Mouse (Mus musculus): ENCODE results near the gene Sh3bgr. TPM values are rescaled to one million over a fixed set of nuclear protein-coding genes. Genes with fewer than 3 reads are reported as not detected.

Gene Sh3bgr
- polyA plus RNA-seq, 1 experiment, result 6.3 TPM

- Histone ChIP-seq H3K4me3 (ENCODE audit: insufficient read depth, low read length) (no peak overlapping the region), H3K27ac (ENCODE audit: insufficient read depth, low read length) (no peak overlapping the region), H3K4me1 (ENCODE audit: control insufficient read depth, insufficient read depth, low read length) (no peaks in the 10 kb centered on the region)
- no peak for TF ChIP-seq CTCF (IDR thresholded peaks at IDR 0.05; ENCODE audit: borderline replicate concordance, insufficient read depth, low read length)
- no peak for TF ChIP-seq POLR2A (IDR thresholded peaks at IDR 0.05; ENCODE audit: low read depth, low read length)
Observed at GRCm38 (mm10) chr16:96160927-96161326, 39.3 kb upstream of the Sh3bgr start.

GRCm38 (mm10) chr16:96161336-96161735, 38.9 kb upstream of the Sh3bgr start:
- TF ChIP-seq CTCF (IDR thresholded peaks at IDR 0.05; ENCODE audit: borderline replicate concordance, insufficient read depth, low read length) (no peak), POLR2A (IDR thresholded peaks at IDR 0.05; ENCODE audit: low read depth, low read length) (no peak)
- no peaks in the 10 kb centered on the region for H3K4me1 ChIP-seq (ENCODE audit: control insufficient read depth, insufficient read depth, low read length)
- no peak overlapping the region for H3K27ac ChIP-seq (ENCODE audit: insufficient read depth, low read length)
- no peak overlapping the region for H3K4me3 ChIP-seq (ENCODE audit: insufficient read depth, low read length)

DNA sequence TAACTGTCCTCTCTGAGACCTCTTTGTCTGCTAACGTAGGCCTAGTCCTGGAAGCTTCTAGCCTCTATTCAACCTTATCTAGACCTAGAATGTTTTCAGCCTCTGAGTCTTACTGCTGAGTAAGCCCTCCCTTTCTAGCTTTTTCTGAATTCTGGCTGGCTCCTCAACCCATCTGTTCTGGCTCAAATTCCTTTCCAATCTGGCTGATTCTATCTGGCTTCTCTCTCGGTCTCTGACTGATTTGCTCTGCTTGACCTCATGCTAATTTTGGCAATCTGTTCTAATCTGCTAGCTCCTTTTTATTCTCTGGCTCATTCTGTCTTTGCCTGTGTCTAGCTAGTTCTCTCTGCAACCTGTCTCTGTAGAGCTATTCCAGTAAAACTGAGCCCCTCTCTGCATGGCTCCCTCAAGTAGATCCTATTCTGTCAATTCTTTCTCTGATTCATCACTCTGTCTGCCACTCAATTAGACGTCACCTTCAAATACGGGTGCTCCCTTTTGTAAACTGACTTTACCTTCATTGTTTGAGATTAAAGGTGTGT, 34.5 kb upstream of the Sh3bgr start:
- no peak for TF ChIP-seq CTCF (IDR thresholded peaks at IDR 0.05; ENCODE audit: borderline replicate concordance, insufficient read depth, low read length)
- TF ChIP-seq POLR2A (IDR thresholded peaks at IDR 0.05; ENCODE audit: low read depth, low read length), result no peak
- Histone ChIP-seq H3K27ac (ENCODE audit: insufficient read depth, low read length) (no peak overlapping the region), H3K4me1 (ENCODE audit: control insufficient read depth, insufficient read depth, low read length) (no peaks in the 10 kb centered on the region), H3K4me3 (ENCODE audit: insufficient read depth, low read length) (no peak overlapping the region)

- Histone ChIP-seq H3K27ac (ENCODE audit: insufficient read depth, low read length) (no peak overlapping the region), H3K4me1 (ENCODE audit: control insufficient read depth, insufficient read depth, low read length) (no peaks in the 10 kb centered on the region), H3K4me3 (ENCODE audit: insufficient read depth, low read length) (no peak overlapping the region)
- no peak for TF ChIP-seq CTCF (IDR thresholded peaks at IDR 0.05; ENCODE audit: borderline replicate concordance, insufficient read depth, low read length)
- no peak for TF ChIP-seq POLR2A (IDR thresholded peaks at IDR 0.05; ENCODE audit: low read depth, low read length)
Observed at GRCm38 (mm10) chr16:96168837-96169236, 31.4 kb upstream of the Sh3bgr start.

GRCm38 (mm10) chr16:96173648-96174047, 26.6 kb upstream of the Sh3bgr start:
- H3K4me1 ChIP-seq (ENCODE audit: control insufficient read depth, insufficient read depth, low read length), result no peaks in the 10 kb centered on the region
- TF ChIP-seq POLR2A (IDR thresholded peaks at IDR 0.05; ENCODE audit: low read depth, low read length) (no peak), CTCF (IDR thresholded peaks at IDR 0.05; ENCODE audit: borderline replicate concordance, insufficient read depth, low read length) (no peak)
- no peak overlapping the region for H3K4me3 ChIP-seq (ENCODE audit: insufficient read depth, low read length)
- no peak overlapping the region for H3K27ac ChIP-seq (ENCODE audit: insufficient read depth, low read length)

DNA sequence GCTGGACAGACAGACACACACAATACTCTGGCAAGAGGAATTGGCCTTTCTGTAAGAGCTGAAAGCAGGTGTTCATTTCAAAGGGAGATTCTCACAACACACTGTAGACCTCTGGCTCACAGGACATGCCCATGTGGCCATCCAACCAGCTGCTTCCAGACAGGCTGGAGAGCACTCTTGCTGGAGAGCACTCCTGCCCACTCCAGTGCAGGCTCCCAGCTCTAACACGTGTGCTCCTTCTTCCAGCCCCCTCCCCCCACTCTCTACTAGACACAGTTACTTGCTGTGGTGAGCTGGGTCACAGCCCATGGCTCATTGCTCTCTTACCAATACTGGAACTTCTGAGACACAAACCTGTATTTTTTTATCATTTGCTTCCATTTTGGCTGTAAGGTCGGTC, 24.9 kb upstream of the Sh3bgr start:
- Histone ChIP-seq H3K27ac (ENCODE audit: insufficient read depth, low read length) (no peak overlapping the region), H3K4me1 (ENCODE audit: control insufficient read depth, insufficient read depth, low read length) (no peaks in the 10 kb centered on the region), H3K4me3 (ENCODE audit: insufficient read depth, low read length) (no peak overlapping the region)
- TF ChIP-seq CTCF (IDR thresholded peaks at IDR 0.05; ENCODE audit: borderline replicate concordance, insufficient read depth, low read length) (no peak), POLR2A (IDR thresholded peaks at IDR 0.05; ENCODE audit: low read depth, low read length) (no peak)

- Histone ChIP-seq H3K4me1 (ENCODE audit: control insufficient read depth, insufficient read depth, low read length) (no peaks in the 10 kb centered on the region), H3K27ac (ENCODE audit: insufficient read depth, low read length) (no peak overlapping the region), H3K4me3 (ENCODE audit: insufficient read depth, low read length) (no peak overlapping the region)
- no peak for TF ChIP-seq CTCF (IDR thresholded peaks at IDR 0.05; ENCODE audit: borderline replicate concordance, insufficient read depth, low read length)
- no peak for TF ChIP-seq POLR2A (IDR thresholded peaks at IDR 0.05; ENCODE audit: low read depth, low read length)
Observed at GRCm38 (mm10) chr16:96179156-96179555, 21.1 kb upstream of the Sh3bgr start.

DNA sequence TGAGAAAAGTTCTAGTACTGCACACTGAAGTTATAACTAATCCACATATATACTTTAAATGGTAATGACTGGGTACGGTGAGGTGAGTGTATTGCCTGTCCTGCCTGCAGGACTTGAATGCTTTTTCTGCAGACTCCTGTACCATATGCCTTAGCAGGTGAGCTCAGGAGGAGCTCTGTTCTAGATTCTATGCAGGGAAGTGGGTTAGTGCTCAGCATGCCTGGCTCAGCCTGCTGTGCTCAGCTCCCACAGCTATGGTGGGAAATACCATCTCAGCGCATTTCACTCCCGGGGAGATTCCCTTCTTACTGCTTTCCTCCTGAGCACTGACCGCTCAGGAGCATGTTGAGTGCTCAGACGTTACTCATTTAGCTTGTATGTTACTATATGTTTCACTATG, 12.6 kb upstream of the Sh3bgr start:
- TF ChIP-seq CTCF (IDR thresholded peaks at IDR 0.05; ENCODE audit: borderline replicate concordance, insufficient read depth, low read length) (no peak), POLR2A (IDR thresholded peaks at IDR 0.05; ENCODE audit: low read depth, low read length) (no peak)
- Histone ChIP-seq H3K4me1 (ENCODE audit: control insufficient read depth, insufficient read depth, low read length) (no peaks in the 10 kb centered on the region), H3K27ac (ENCODE audit: insufficient read depth, low read length) (no peak overlapping the region), H3K4me3 (ENCODE audit: insufficient read depth, low read length) (no peak overlapping the region)

GRCm38 (mm10) chr16:96191531-96192506, 8.4 kb upstream of the Sh3bgr start, which contains the start of gene Lca5l:
Gene Lca5l, minus strand, starts transcription at chr16:96192271.
- peak within 1 kb of the TSS; percentile 78 for H3K4me3 ChIP-seq (ENCODE audit: insufficient read depth, low read length)
- peak; percentile 87 for TF ChIP-seq POLR2A (IDR thresholded peaks at IDR 0.05; ENCODE audit: low read depth, low read length)
- no peak for TF ChIP-seq CTCF (IDR thresholded peaks at IDR 0.05; ENCODE audit: borderline replicate concordance, insufficient read depth, low read length)
- H3K4me1 ChIP-seq (ENCODE audit: control insufficient read depth, insufficient read depth, low read length), result no peaks in the 10 kb centered on the region
- H3K27ac ChIP-seq (ENCODE audit: insufficient read depth, low read length), result no peak within 1 kb of the TSS; the same call in 1 of the 2 replicates

DNA sequence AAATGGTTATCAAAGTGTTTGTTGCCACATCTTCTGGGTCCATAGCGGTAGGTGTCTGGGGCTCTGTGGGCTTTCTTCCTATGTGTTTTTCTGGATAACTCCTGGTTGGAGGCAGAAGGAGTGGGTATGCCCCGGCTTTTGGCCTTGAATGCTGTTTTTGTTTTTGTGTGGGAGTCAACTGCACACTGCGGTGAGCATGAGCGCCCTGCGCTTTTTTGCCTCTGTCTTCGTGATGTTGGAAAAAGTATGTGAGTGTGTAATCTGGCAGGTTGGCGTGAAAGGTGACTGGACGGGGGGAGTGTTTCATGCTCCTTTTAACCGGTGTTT, 415 bp downstream of the Sh3bgr start:
- TF ChIP-seq CTCF (IDR thresholded peaks at IDR 0.05; ENCODE audit: borderline replicate concordance, insufficient read depth, low read length) (no peak), POLR2A (IDR thresholded peaks at IDR 0.05; ENCODE audit: low read depth, low read length) (no peak)
- peak overlapping the region; percentile 9; the same call in 1 of the 2 replicates for H3K4me3 ChIP-seq (ENCODE audit: insufficient read depth, low read length)
- peaks cover 2% of the 10 kb centered on the region; the same call in 1 of the 2 replicates for H3K4me1 ChIP-seq (ENCODE audit: control insufficient read depth, insufficient read depth, low read length)
- H3K27ac ChIP-seq (ENCODE audit: insufficient read depth, low read length), result no peak overlapping the region; the same call in 1 of the 2 replicates
